Mouse (Mus musculus): ENCODE results near the gene H2-DMb2. TPM values are rescaled to one million over a fixed set of nuclear protein-coding genes. Genes with fewer than 3 reads are reported as not detected.

Gene H2-DMb2
- polyA plus RNA-seq, 1 experiment = 15.6 TPM

DNA sequence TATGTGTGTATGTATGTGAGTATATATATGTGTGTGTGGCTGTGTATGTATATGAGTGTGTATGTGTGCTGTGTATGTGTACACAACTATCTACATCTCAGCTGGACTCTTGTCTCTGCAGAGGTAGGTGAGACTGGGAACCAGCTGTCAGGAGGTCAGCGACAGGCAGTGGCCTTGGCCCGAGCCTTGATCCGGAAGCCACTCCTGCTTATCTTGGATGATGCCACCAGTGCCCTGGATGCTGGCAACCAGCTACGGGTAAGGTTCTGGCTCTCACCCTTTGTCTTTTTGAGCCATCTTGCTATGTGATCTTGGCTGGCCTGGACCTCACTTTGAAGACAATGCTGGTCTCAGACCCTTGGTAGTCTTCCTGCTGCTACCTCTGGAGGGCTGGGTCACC, 51.6 kb downstream of the H2-DMb2 start:
- WGBS = 96% methylated on average over 4 of the region's 4 CpGs
- Histone ChIP-seq H3K4me1 (ENCODE audit: control insufficient read depth, insufficient read depth, low read length) (no peaks in the 10 kb centered on the region), H3K36me3 (ENCODE audit: control insufficient read depth, insufficient read depth, low read length) (no peaks in the 10 kb centered on the region), H3K4me3 (ENCODE audit: insufficient read depth, low read depth, low read length) (no peak overlapping the region), H3K27me3 (replicated peaks; ENCODE audit: control insufficient read depth, insufficient read depth, low read length) (no peaks in the 10 kb centered on the region), H3K27ac (ENCODE audit: insufficient read depth, low read depth, low read length) (no peak overlapping the region)
- no peak for DNase-seq
- TF ChIP-seq CTCF (conservative IDR thresholded peaks at IDR 0.05; ENCODE audit: insufficient read depth, insufficient read length, low read depth, low read length) = no peak
- no peak for TF ChIP-seq POLR2A (IDR thresholded peaks at IDR 0.05; ENCODE audit: low read depth, low read length)

DNA sequence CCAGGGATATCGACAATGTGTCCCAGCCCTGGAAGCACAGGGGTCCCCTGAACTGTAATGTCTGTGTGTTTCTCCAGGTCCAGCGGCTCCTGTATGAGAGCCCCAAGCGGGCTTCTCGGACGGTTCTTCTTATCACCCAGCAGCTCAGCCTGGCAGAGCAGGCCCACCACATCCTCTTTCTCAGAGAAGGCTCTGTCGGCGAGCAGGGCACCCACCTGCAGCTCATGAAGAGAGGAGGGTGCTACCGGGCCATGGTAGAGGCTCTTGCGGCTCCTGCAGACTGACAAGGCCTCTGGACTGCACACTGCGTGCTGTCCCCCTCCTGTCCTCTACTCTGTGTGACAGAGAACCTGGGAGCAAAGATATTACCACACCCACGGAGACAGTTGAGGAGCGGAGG, 53.4 kb downstream of the H2-DMb2 start:
- H3K27me3 ChIP-seq (replicated peaks; ENCODE audit: control insufficient read depth, insufficient read depth, low read length) = no peaks in the 10 kb centered on the region
- H3K27ac ChIP-seq (ENCODE audit: insufficient read depth, low read depth, low read length) = no peak overlapping the region
- no peaks in the 10 kb centered on the region for H3K36me3 ChIP-seq (ENCODE audit: control insufficient read depth, insufficient read depth, low read length)
- 73% methylated on average over 12 of the region's 12 CpGs for WGBS
- DNase-seq = no peak
- no peak for TF ChIP-seq POLR2A (IDR thresholded peaks at IDR 0.05; ENCODE audit: low read depth, low read length)
- TF ChIP-seq CTCF (conservative IDR thresholded peaks at IDR 0.05; ENCODE audit: insufficient read depth, insufficient read length, low read depth, low read length) = no peak
- no peaks in the 10 kb centered on the region for H3K4me1 ChIP-seq (ENCODE audit: control insufficient read depth, insufficient read depth, low read length)
- no peak overlapping the region for H3K4me3 ChIP-seq (ENCODE audit: insufficient read depth, low read depth, low read length)

DNA sequence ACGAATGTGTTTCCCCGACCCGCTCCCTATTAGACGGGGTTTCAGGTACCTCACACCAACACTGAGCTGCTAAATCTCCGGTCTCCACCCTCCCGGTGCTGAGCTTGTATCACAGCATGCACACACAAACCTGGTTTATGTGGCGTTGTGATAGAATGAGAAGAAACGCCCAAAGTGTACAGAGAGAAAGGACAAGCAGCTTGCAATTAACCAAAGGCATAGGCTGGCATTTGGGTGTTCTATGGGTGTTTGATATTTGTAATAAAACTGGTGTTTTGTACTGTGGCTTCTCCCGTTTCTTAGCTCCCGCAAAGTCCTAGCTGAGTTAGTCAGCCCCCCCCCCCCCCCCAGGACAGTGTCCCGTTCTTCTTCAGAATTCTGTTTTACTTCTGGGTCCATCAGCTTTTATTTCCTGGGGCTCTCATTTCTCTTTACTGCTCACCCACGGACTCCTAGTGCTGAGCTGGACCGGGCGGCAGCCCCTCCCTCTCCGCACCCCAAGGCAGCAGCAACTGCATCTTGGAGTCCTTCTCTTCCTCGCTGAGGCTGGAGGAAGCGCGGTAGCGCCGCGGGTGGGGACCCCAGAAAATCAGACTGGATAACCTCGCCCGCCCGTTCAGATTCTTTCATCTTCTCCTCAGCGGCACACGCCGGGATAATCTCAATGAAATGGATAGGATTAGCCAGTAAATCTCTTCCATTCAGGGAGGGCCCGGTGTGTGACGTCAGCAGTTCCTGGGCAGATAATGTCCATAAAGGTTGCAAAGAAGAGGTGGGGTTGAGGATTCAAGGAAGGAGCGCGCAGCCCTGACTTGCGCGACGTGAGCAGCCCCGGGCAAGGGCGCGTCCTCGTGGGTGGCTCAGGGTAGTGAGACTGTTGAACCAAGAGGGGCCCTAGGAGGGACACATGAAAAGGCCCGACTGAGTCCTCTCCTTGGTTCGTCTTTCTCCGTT, 54.1 kb downstream of the H2-DMb2 start, which contains the start of gene Psmb8:
TSS of gene Psmb8 (plus strand) at position 781 of the 954 bp plus-strand sequence.
- no peak for TF ChIP-seq CTCF (conservative IDR thresholded peaks at IDR 0.05; ENCODE audit: insufficient read depth, insufficient read length, low read depth, low read length)
- no peak for TF ChIP-seq POLR2A (IDR thresholded peaks at IDR 0.05; ENCODE audit: low read depth, low read length)
- H3K4me1 ChIP-seq (ENCODE audit: control insufficient read depth, insufficient read depth, low read length) = no peaks in the 10 kb centered on the region
- WGBS = 12% methylated on average over 41 of the region's 41 CpGs
- H3K27ac ChIP-seq (ENCODE audit: insufficient read depth, low read depth, low read length) = peak within 1 kb of the TSS; percentile 26
- no peaks in the 10 kb centered on the region for H3K27me3 ChIP-seq (replicated peaks; ENCODE audit: control insufficient read depth, insufficient read depth, low read length)
- H3K36me3 ChIP-seq (ENCODE audit: control insufficient read depth, insufficient read depth, low read length) = no peaks in the 10 kb centered on the region
- peak within 1 kb of the TSS; percentile 67 for H3K4me3 ChIP-seq (ENCODE audit: insufficient read depth, low read depth, low read length)
- DNase-seq = peak; percentile 95

DNA sequence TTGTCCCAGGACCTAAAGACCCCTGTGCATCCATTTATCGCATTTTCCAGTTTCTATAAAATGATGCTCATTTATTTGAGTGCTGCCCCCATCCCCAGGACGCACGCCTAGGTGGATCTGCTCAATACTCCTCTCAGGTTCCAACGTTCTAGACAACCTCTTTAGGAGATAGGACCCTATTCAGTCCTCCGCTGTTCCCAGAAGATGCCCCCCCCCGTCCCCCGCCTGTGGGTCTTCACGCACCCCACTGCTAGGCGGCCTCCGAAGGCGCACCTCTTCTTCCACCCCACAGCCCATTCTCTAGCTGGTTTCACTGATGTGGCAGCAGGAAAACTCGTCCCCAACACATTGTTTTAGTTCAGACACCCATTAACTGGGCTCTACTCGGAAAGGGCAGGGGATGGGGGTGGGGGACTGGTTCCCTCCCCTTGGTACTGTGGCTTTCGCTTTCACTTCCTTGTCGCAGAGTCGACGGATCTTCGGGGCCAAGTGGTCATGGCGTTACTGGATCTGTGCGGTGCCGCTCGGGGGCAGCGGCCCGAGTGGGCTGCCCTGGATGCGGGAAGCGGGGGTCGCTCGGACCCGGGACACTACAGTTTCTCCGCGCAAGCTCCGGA, 54.9 kb downstream of the H2-DMb2 start:
- H3K4me3 ChIP-seq (ENCODE audit: insufficient read depth, low read depth, low read length) = peak overlapping the region; percentile 67
- peak overlapping the region; percentile 26 for H3K27ac ChIP-seq (ENCODE audit: insufficient read depth, low read depth, low read length)
- H3K4me1 ChIP-seq (ENCODE audit: control insufficient read depth, insufficient read depth, low read length) = no peaks in the 10 kb centered on the region
- under 1% methylated on average over 32 of the region's 32 CpGs for WGBS
- no peaks in the 10 kb centered on the region for H3K36me3 ChIP-seq (ENCODE audit: control insufficient read depth, insufficient read depth, low read length)
- no peak for TF ChIP-seq CTCF (conservative IDR thresholded peaks at IDR 0.05; ENCODE audit: insufficient read depth, insufficient read length, low read depth, low read length)
- no peak for TF ChIP-seq POLR2A (IDR thresholded peaks at IDR 0.05; ENCODE audit: low read depth, low read length)
- no peaks in the 10 kb centered on the region for H3K27me3 ChIP-seq (replicated peaks; ENCODE audit: control insufficient read depth, insufficient read depth, low read length)
- DNase-seq = peak; percentile 76

DNA sequence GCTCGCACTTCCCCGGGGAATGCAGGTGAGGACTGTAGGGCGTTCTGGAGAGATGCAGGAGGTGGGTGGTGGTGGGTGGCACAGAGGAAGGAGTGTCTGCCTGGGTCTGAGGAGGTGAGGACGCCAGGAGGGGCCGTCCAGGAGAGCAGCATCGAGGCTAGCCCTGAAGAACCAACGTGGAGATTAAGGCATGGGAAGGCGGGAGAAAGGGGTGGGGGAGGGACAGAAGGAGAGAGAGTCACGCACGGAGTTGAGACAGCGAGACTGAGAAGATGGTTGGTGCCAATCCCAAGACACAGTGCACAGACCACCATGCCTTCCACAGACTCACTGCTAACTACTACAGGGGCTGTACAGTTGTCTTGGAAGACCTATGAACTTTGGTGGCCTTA, 55.4 kb downstream of the H2-DMb2 start:
- Histone ChIP-seq H3K4me3 (ENCODE audit: insufficient read depth, low read depth, low read length) (peak overlapping the region; percentile 67), H3K36me3 (ENCODE audit: control insufficient read depth, insufficient read depth, low read length) (no peaks in the 10 kb centered on the region), H3K4me1 (ENCODE audit: control insufficient read depth, insufficient read depth, low read length) (no peaks in the 10 kb centered on the region), H3K27ac (ENCODE audit: insufficient read depth, low read depth, low read length) (peak overlapping the region; percentile 26; the same call in 1 of the 2 replicates), H3K27me3 (replicated peaks; ENCODE audit: control insufficient read depth, insufficient read depth, low read length) (no peaks in the 10 kb centered on the region)
- TF ChIP-seq CTCF (conservative IDR thresholded peaks at IDR 0.05; ENCODE audit: insufficient read depth, insufficient read length, low read depth, low read length) = no peak
- TF ChIP-seq POLR2A (IDR thresholded peaks at IDR 0.05; ENCODE audit: low read depth, low read length) = no peak
- 18% methylated on average over 11 of the region's 11 CpGs for WGBS
- no peak for DNase-seq

DNA sequence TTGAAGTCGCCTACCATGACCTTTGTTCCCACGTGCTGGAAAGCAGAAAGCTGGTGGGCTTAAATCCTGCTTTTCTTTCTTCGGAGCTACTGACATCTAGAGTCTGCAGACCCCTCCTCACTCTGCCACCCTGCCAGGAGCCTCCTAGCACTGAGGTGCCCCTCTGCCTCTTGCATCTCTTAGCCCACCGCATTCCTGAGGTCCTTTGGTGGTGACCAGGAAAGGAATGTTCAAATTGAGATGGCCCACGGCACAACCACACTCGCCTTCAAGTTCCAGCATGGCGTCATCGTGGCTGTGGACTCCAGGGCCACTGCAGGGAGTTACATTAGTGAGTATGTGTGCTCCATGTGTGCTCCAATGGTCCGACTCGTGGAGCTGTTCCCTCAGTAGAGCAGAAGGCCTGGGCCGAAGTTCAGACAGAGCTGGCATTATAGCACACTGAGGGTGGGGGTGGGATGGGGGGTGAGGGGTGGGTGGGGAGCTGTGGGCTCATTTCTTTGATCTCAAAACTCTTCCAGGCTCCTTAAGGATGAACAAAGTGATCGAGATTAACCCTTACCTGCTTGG, 56.0 kb downstream of the H2-DMb2 start:
- no peak for DNase-seq
- Histone ChIP-seq H3K27ac (ENCODE audit: insufficient read depth, low read depth, low read length) (no peak overlapping the region), H3K36me3 (ENCODE audit: control insufficient read depth, insufficient read depth, low read length) (no peaks in the 10 kb centered on the region), H3K4me3 (ENCODE audit: insufficient read depth, low read depth, low read length) (peak overlapping the region; percentile 67), H3K4me1 (ENCODE audit: control insufficient read depth, insufficient read depth, low read length) (peaks cover 3% of the 10 kb centered on the region; the same call in 1 of the 2 replicates), H3K27me3 (replicated peaks; ENCODE audit: control insufficient read depth, insufficient read depth, low read length) (no peaks in the 10 kb centered on the region)
- no peak for TF ChIP-seq POLR2A (IDR thresholded peaks at IDR 0.05; ENCODE audit: low read depth, low read length)
- no peak for TF ChIP-seq CTCF (conservative IDR thresholded peaks at IDR 0.05; ENCODE audit: insufficient read depth, insufficient read length, low read depth, low read length)
- WGBS = 75% methylated on average over 12 of the region's 12 CpGs

Data from kidney, adult 2 months (tissue).